Mouse (Mus musculus): ENCODE measurements around the gene Fgb.
A peak's percentile ranks its signal among the peaks of the same experiment; 100 is the strongest.

Fgb gene

GRCm38 (mm10) chr3:83027546-83028251 lies 22.0 kb downstream of the Fgb start:
- DNase-seq (ENCODE audit: low spot score in 2 of 2) = no peak

GRCm38 (mm10) chr3:83025475-83026301 lies 24.0 kb downstream of the Fgb start, which contains the start of gene Fga:
Gene Fga (plus strand): TSS chr3:83026076.
- DNase-seq (ENCODE audit: low spot score in 2 of 2) = no peak

- DNase-seq (ENCODE audit: low spot score in 2 of 2) = no peak
Observed at GRCm38 (mm10) chr3:83025036-83025435, 24.6 kb downstream of the Fgb start.

- no peak for DNase-seq (ENCODE audit: low spot score in 2 of 2)
Observed at GRCm38 (mm10) chr3:83021176-83021575, 28.5 kb downstream of the Fgb start.

GRCm38 (mm10) chr3:83020387-83020786 lies 29.3 kb downstream of the Fgb start:
- no peak for DNase-seq (ENCODE audit: low spot score in 2 of 2)

- no peak for DNase-seq (ENCODE audit: low spot score in 2 of 2)
Observed at GRCm38 (mm10) chr3:83016236-83016635, 33.4 kb downstream of the Fgb start.

GRCm38 (mm10) chr3:83013951-83014350 lies 35.7 kb downstream of the Fgb start:
- no peak for DNase-seq (ENCODE audit: low spot score in 2 of 2)

GRCm38 (mm10) chr3:83012636-83013035 lies 37.0 kb downstream of the Fgb start:
- no peak for DNase-seq (ENCODE audit: low spot score in 2 of 2)

- no peak for DNase-seq (ENCODE audit: low spot score in 2 of 2)
Observed at GRCm38 (mm10) chr3:83011565-83011964, 38.1 kb downstream of the Fgb start.

- no peak for DNase-seq (ENCODE audit: low spot score in 2 of 2)
Observed at GRCm38 (mm10) chr3:83011136-83011535, 38.5 kb downstream of the Fgb start.

GRCm38 (mm10) chr3:83010291-83010690 lies 39.4 kb downstream of the Fgb start:
- no peak for DNase-seq (ENCODE audit: low spot score in 2 of 2)

GRCm38 (mm10) chr3:83007557-83007956 lies 42.1 kb downstream of the Fgb start, which contains the start of gene Fgg:
Gene Fgg (plus strand): TSS chr3:83007724.
- DNase-seq (ENCODE audit: low spot score in 2 of 2) = no peak

- DNase-seq (ENCODE audit: low spot score in 2 of 2) = no peak
Observed at GRCm38 (mm10) chr3:83004801-83005200, 44.9 kb downstream of the Fgb start.

- DNase-seq (ENCODE audit: low spot score in 2 of 2) = no peak
Observed at GRCm38 (mm10) chr3:83003068-83003467, 46.6 kb downstream of the Fgb start.

GRCm38 (mm10) chr3:83002191-83002590 lies 47.5 kb downstream of the Fgb start:
- DNase-seq (ENCODE audit: low spot score in 2 of 2) = no peak

- no peak for DNase-seq (ENCODE audit: low spot score in 2 of 2)
Observed at GRCm38 (mm10) chr3:82999995-83000394, 49.7 kb downstream of the Fgb start.

- DNase-seq (ENCODE audit: low spot score in 2 of 2) = peak; percentile 11 to 12
Observed at GRCm38 (mm10) chr3:82998772-82999463, 50.7 kb downstream of the Fgb start.

GRCm38 (mm10) chr3:82996656-82997055 lies 53.0 kb downstream of the Fgb start:
- DNase-seq (ENCODE audit: low spot score in 2 of 2) = no peak

GRCm38 (mm10) chr3:82995368-82995767 lies 54.3 kb downstream of the Fgb start:
- DNase-seq (ENCODE audit: low spot score in 2 of 2) = no peak

- no peak for DNase-seq (ENCODE audit: low spot score in 2 of 2)
Observed at GRCm38 (mm10) chr3:82992956-82993355, 56.7 kb downstream of the Fgb start.

GRCm38 (mm10) chr3:82991963-82992362 lies 57.7 kb downstream of the Fgb start:
- DNase-seq (ENCODE audit: low spot score in 2 of 2) = no peak

All from right cerebral cortex, postnatal 36 days (tissue).